ENCODE assay signal across 17 mouse cellular contexts in the genomic region with DNA sequence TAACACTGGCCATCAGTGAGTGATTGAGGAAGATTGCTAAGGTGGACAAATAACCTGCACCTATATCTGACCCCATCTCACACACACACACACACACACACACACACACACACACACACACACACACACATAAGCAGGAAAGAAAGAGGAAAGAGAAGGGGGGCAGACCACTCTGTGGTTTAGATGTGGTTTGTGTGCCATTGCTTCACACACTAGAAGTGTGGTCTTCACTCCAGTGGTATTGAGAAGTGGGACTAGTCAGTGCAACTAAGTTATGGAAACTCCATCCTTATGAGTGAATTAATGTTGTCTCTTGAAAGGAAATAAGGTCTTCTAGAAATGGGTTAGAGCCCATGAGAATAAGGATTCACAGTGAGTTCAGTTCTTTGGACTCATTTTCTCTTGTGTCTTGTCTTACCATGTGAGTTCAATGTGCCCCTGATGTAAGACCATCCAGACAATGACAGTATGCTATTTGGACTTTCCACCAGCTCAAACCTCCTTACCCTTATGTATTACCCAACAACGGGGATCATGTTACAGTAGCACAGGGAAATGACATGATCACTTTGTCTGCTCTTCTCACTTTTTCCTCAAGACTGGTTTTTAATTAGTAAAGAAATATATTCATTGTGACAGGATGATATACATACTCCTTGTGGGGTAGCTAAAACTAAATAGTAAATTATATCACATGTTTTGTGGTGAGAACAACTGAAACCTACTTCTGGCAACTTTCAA.
DNase-seq lines count a peak whose midpoint lies in the region; ATAC-seq lines count a peak whose summit lies in the region.
"Had no signal": no experiment of that assay in that cellular context is flagged by ENCODE, and none has a peak within 500 bp of the region (broad histone marks: within the 10 kb centered on the region; RNA-seq: fewer than 3 reads in every experiment).

No protein-coding gene starts in this region.

- peak; percentile 69 for DNase-seq in 416B (ENCODE audit: low read depth)
- no peak for DNase-seq in gastrocnemius, postnatal 10 days
- DNase-seq in cerebellum, postnatal 14 days, result no peak
- no peak for DNase-seq in adrenal gland, postnatal 25 days
- DNase-seq: adrenal gland, adult 8-10 months; adrenal gland, postnatal 14 days; cerebellum, adult 11 months; cerebellum, adult 18-20 months; cerebellum, adult 8-10 months; cerebellum, adult 9-11 months; cerebellum, postnatal 25 days; embryo, embryonic 11 days had no signal

- peak; percentile 83 for ATAC-seq in common myeloid progenitor, adult 5-6 weeks (replicated peaks; ENCODE audit: low read depth, poor library complexity, severe bottlenecking)
- 0 out of 2 replicates have a peak, but pooled peaks have one; percentile 43 for ATAC-seq in megakaryocyte, adult 5-6 weeks (ENCODE audit: poor library complexity, severe bottlenecking)
- ATAC-seq: forebrain, embryonic 14.5 days; forebrain, embryonic 16.5 days; Patski had no signal
